Mouse (Mus musculus): ENCODE measurements around the gene Gcnt3. TPM values are rescaled to one million over a fixed set of nuclear protein-coding genes. Genes with fewer than 3 reads are reported as not detected.

The Gcnt3 gene
- not detected for total RNA-seq (2022)

- no peak for DNase-seq (ENCODE audit: low spot score in 2 of 2)
These were observed at the start of gene Gcnt3 for GRCm38 (mm10) chr9:70037988-70038387. Gcnt3 (minus strand) TSS chr9:70038088.

GRCm38 (mm10) chr9:70087379-70087778, 49.5 kb upstream of the Gcnt3 start:
- DNase-seq (ENCODE audit: low spot score in 2 of 2), result no peak

GRCm38 (mm10) chr9:70086091-70086490, 48.2 kb upstream of the Gcnt3 start:
- DNase-seq (ENCODE audit: low spot score in 2 of 2), result no peak

- DNase-seq (ENCODE audit: low spot score in 2 of 2), result no peak
These were observed 46.2 kb upstream of the Gcnt3 start for GRCm38 (mm10) chr9:70084107-70084506.

- no peak for DNase-seq (ENCODE audit: low spot score in 2 of 2)
These were observed 44.7 kb upstream of the Gcnt3 start for GRCm38 (mm10) chr9:70082357-70083204.

GRCm38 (mm10) chr9:70081767-70082166, 43.9 kb upstream of the Gcnt3 start:
- no peak for DNase-seq (ENCODE audit: low spot score in 2 of 2)

GRCm38 (mm10) chr9:70080976-70081375, 43.1 kb upstream of the Gcnt3 start:
- DNase-seq (ENCODE audit: low spot score in 2 of 2), result no peak

GRCm38 (mm10) chr9:70080027-70080800, 42.3 kb upstream of the Gcnt3 start:
- no peak for DNase-seq (ENCODE audit: low spot score in 2 of 2)

GRCm38 (mm10) chr9:70078034-70078433, 40.1 kb upstream of the Gcnt3 start:
- no peak for DNase-seq (ENCODE audit: low spot score in 2 of 2)

GRCm38 (mm10) chr9:70077170-70077569, 39.3 kb upstream of the Gcnt3 start:
- DNase-seq (ENCODE audit: low spot score in 2 of 2), result no peak

- no peak for DNase-seq (ENCODE audit: low spot score in 2 of 2)
These were observed 34.5 kb upstream of the Gcnt3 start for GRCm38 (mm10) chr9:70072387-70072786.

GRCm38 (mm10) chr9:70069961-70070435, 32.1 kb upstream of the Gcnt3 start:
- no peak for DNase-seq (ENCODE audit: low spot score in 2 of 2)

- no peak for DNase-seq (ENCODE audit: low spot score in 2 of 2)
These were observed 29.6 kb upstream of the Gcnt3 start for GRCm38 (mm10) chr9:70067497-70067896.

GRCm38 (mm10) chr9:70062012-70062411, 24.1 kb upstream of the Gcnt3 start:
- DNase-seq (ENCODE audit: low spot score in 2 of 2), result no peak

- DNase-seq (ENCODE audit: low spot score in 2 of 2), result no peak
These were observed 15.5 kb upstream of the Gcnt3 start for GRCm38 (mm10) chr9:70053411-70053810.

GRCm38 (mm10) chr9:70052730-70053129, 14.8 kb upstream of the Gcnt3 start:
- DNase-seq (ENCODE audit: low spot score in 2 of 2), result no peak

- DNase-seq (ENCODE audit: low spot score in 2 of 2), result no peak
These were observed 12.0 kb upstream of the Gcnt3 start for GRCm38 (mm10) chr9:70049839-70050238.

- DNase-seq (ENCODE audit: low spot score in 2 of 2), result no peak
These were observed 11.5 kb upstream of the Gcnt3 start for GRCm38 (mm10) chr9:70049416-70049783.

GRCm38 (mm10) chr9:70048751-70049415, 11.0 kb upstream of the Gcnt3 start:
- peak; percentile 51 to 60 for DNase-seq (ENCODE audit: low spot score in 2 of 2)

GRCm38 (mm10) chr9:70048280-70048679, 10.4 kb upstream of the Gcnt3 start:
- no peak for DNase-seq (ENCODE audit: low spot score in 2 of 2)

- no peak for DNase-seq (ENCODE audit: low spot score in 2 of 2)
These were observed 10.0 kb upstream of the Gcnt3 start for GRCm38 (mm10) chr9:70047839-70048238.

- no peak for DNase-seq (ENCODE audit: low spot score in 2 of 2)
These were observed 8.4 kb upstream of the Gcnt3 start for GRCm38 (mm10) chr9:70046255-70046654.

Measured in gastrocnemius, adult 8-10 months (tissue).